Comparison of ENCODE assay signal across 21 mouse cellular contexts in the genomic region with DNA sequence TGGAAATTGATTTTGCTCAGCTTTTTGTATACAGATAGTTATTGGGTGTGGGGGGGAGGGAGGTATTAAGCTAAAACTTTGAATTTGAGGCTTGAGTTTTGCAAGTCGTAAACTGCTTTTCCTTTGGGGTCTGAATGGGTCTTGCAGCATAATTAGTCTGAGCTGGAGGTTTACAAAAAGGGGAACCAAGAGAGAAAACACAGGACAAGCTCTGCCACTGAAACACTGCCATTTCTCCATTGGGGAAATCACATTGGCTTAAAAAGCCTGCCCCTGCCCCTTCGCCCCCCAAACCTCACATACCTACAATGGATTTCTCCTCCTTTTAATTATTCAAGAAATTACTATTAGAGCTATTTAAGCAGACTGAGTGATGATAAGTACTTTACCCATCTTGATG.
"Had no signal": no experiment of that assay in that cellular context is flagged by ENCODE, and none has a peak within 500 bp of the region (broad histone marks: within the 10 kb centered on the region; RNA-seq: fewer than 3 reads in every experiment).

No protein-coding gene starts in this region.

- H3K9ac ChIP-seq: limb, embryonic 12.5 days; limb, embryonic 15.5 days; liver, embryonic 14.5 days; liver, postnatal 0 days; lung, embryonic 14.5 days; midbrain, embryonic 13.5 days; neural tube, embryonic 13.5 days; stomach, embryonic 15.5 days had no signal

- H3K4me2 ChIP-seq: limb, embryonic 12.5 days; limb, embryonic 15.5 days; liver, embryonic 11.5 days; lung, embryonic 14.5 days; midbrain, embryonic 13.5 days; neural tube, embryonic 13.5 days; stomach, embryonic 15.5 days had no signal

- H3K27ac ChIP-seq: left cerebral cortex, adult 2 months; limb, embryonic 12.5 days; limb, embryonic 15.5 days; liver, embryonic 14.5 days; macrophage; midbrain, embryonic 10.5 days; midbrain, embryonic 13.5 days; neural tube, embryonic 13.5 days; stomach, embryonic 15.5 days had no signal

- H3K4me1 ChIP-seq: limb, embryonic 15.5 days; megakaryocyte, embryonic 14.5 days; stomach, embryonic 15.5 days had no signal

- H3K4me3 ChIP-seq: left cerebral cortex, adult 2 months; limb, embryonic 12.5 days; limb, embryonic 15.5 days; megakaryocyte, embryonic 14.5 days; midbrain, embryonic 10.5 days; midbrain, embryonic 13.5 days; myocyte; neural tube, embryonic 13.5 days; stomach, embryonic 15.5 days had no signal

- ATAC-seq: liver, postnatal 0 days; lung, postnatal 0 days; midbrain, embryonic 13.5 days; midbrain, embryonic 16.5 days had no signal

- H3K27me3 ChIP-seq: limb, embryonic 12.5 days; limb, embryonic 15.5 days; megakaryocyte, embryonic 14.5 days; midbrain, embryonic 13.5 days; neural tube, embryonic 13.5 days; stomach, embryonic 15.5 days had no signal

- DNase-seq: kidney, adult 18-20 months; layer of hippocampus, postnatal 36 days; liver, postnatal 0 days; right cerebral cortex, postnatal 25 days; spleen, adult 18-20 months; thymus, postnatal 25 days had no signal

- H3K9me3 ChIP-seq: limb, embryonic 12.5 days; limb, embryonic 15.5 days; midbrain, embryonic 13.5 days; neural tube, embryonic 13.5 days; stomach, embryonic 15.5 days had no signal

- H3K36me3 ChIP-seq: limb, embryonic 12.5 days; limb, embryonic 15.5 days; midbrain, embryonic 13.5 days; neural tube, embryonic 13.5 days; stomach, embryonic 15.5 days had no signal
